Mouse (Mus musculus) urinary bladder, adult 2 months (tissue): ENCODE data around the gene Slc37a1. TPM values are rescaled to one million over a fixed set of nuclear protein-coding genes. Genes with fewer than 3 reads are reported as not detected.
A peak's percentile ranks its signal among the peaks of the same experiment; 100 is the strongest.
"Not testable (repeated sequence)": the region's sequence is repeated elsewhere in the genome, so short reads cannot be mapped to it uniquely, and the experiment has no call there.

ENCODE experiments used
- DNase-seq: peaks from one replicate; pipeline ENCODE4 v3.0.0; 2022; ENCODE audit warnings: low spot score
- polyA plus RNA-seq: library from polyadenylated mRNA; depleted of rRNA; stranded (reverse); fragments of >200 nt; gene quantifications from 2 replicates; pipeline ENCODE4 v1.2.3, GENCODE M21; 2012

Gene Slc37a1
- polyA plus RNA-seq, 1 experiment, result 11.7 TPM

- no peak for DNase-seq
Observed at GRCm38 (mm10) chr17:31349388-31349787, 62.8 kb downstream of the Slc37a1 start.

- no peak for DNase-seq
Observed at GRCm38 (mm10) chr17:31351984-31352383, 65.4 kb downstream of the Slc37a1 start.

DNA sequence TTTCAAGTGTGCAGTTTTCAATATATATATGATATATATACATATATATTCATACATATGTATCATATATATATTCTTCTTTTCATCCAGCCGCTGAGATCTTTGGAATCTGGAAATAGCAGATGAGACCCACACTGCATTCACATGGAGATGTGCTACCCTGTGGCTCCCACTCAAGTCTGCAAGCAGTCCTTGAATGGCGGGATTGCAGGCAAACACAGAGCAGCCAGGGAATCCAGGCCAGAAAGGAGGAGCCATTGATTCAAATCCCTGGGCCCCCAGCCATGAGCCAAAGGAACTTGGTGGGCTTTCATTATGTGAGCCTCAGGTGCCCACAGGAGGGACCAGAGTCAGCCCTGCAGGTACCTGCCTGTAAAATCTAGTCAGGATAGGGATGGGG is 66.7 kb downstream of the Slc37a1 start:
- DNase-seq, result no peak

- not testable (repeated sequence) for DNase-seq
Observed at GRCm38 (mm10) chr17:31354684-31355083, 68.1 kb downstream of the Slc37a1 start.

DNA sequence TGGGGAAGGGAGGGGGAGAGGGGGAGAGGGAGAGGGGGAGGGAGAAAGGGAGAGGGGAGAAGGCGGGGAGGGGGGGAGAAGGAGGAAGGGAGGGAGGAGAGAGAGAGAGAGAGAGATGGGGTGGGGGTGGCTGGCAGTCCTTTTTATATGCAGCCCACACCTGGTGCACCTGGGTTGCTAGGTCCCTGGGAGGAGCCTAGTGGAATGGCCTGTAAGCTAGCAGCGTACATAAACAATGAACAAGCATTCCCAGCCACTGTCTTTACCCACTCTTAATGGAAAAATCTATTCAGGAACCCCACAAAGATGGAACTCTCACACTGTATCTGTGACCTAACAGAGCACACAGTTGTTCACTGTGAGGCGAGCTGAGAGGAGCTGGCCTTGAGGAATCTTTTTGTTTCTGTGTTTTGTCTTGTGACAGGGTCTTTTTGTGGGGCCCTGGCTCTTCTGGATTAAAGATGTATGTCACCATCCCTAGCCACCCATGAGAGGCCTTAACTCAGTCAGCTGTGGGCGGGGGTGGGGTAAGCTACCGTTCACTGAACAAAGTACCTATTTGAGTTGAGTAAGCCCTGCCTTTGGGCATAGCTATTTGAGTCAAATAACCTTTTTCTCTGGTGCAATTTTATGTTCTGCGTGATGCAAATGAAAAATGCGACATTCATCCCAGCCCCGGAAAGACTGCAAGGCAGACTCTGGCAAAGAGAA is 69.4 kb downstream of the Slc37a1 start:
- no peak for DNase-seq

GRCm38 (mm10) chr17:31360582-31360981 is 74.0 kb downstream of the Slc37a1 start:
- no peak for DNase-seq

DNA sequence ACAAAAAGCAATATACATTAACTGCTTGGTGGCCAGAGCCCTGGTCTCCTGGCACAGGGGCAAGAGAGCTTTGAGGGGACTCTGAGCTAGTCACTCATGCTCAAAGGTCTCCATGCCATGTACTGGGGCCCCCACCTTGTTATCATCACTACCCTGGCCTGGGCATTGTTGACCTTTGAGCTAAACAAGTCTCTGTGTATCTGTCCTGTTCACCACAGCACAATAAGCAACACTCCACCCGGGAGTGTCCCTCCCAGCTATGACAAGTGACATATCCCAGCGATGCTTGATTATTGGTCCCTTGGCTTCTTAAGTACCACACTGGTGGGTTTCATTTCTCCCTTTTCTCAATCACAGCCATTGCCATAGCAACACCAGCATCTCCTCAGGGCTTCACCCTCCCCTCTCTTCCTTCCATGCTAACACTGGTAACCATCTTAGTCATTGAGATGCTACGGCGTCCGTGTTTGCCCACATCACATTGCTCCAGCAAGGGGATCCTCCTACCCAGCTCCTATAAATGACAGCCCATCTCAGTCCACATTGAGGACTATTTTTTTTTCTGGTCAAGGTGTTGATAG is 79.1 kb downstream of the Slc37a1 start:
- no peak for DNase-seq

- no peak for DNase-seq
Observed at GRCm38 (mm10) chr17:31370221-31370620, 83.6 kb downstream of the Slc37a1 start.

GRCm38 (mm10) chr17:31370931-31371330 is 84.3 kb downstream of the Slc37a1 start:
- DNase-seq, result no peak

DNA sequence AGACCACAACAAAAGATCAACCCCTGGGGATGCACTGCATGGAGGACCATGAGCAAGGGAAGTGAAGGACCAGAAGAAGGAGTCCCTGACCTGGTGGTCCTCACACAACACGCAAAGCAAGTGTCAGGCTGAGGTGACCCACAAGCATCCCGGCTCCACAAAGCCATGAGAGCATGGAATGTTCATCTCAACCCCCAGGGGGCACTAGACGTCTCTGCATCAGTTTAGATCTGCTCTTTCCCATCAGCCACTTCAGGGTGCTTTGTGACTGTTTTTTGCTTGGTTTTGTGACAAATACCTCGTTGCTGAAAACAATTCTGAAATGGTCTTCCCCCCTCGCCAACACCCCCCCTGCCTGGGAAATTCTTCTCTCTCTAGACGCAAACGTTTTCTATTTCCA is 91.4 kb downstream of the Slc37a1 start:
- DNase-seq, result no peak

DNA sequence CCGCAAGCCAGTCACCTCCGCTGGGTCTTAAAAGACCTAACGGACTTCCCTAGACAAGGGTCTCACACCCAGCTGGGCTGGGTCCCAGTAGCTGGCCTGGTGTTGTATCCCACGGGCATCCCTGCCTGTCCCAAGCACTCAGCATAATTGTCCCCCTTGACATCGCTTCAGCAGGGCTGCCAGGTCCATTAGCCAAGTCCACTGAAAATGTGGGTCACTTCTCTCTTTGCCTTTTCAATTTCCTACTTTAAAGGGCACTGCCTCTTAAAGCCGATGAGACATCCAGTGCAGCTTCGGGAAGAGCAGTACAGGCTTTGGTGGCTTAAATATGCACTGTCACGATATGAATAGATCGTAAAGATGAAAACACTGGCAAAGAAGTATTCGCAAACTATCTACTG is 91.8 kb downstream of the Slc37a1 start:
- DNase-seq, result no peak

GRCm38 (mm10) chr17:31379086-31379485 is 92.5 kb downstream of the Slc37a1 start:
- DNase-seq, result no peak

DNA sequence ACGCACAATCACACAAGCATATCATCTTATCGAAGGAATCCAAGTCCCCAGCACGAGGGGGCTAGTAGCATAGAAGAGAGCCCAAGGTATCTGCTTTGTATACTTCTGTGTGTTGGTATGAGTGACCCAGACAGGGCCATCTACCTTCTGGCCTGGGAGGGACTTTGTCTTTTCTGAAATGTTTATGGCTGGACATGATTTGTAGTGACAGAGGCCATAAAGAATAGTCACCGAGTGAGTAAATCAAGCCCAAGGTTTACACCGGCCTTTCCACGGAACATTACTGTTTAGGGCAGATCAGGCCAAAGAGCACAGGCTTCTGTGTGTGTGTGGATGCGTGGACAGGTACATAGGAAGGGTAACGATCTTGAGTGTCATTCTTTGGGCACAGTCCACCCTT is 93.3 kb downstream of the Slc37a1 start:
- no peak for DNase-seq

- no peak for DNase-seq
Observed at GRCm38 (mm10) chr17:31383320-31383719, 96.7 kb downstream of the Slc37a1 start.

DNA sequence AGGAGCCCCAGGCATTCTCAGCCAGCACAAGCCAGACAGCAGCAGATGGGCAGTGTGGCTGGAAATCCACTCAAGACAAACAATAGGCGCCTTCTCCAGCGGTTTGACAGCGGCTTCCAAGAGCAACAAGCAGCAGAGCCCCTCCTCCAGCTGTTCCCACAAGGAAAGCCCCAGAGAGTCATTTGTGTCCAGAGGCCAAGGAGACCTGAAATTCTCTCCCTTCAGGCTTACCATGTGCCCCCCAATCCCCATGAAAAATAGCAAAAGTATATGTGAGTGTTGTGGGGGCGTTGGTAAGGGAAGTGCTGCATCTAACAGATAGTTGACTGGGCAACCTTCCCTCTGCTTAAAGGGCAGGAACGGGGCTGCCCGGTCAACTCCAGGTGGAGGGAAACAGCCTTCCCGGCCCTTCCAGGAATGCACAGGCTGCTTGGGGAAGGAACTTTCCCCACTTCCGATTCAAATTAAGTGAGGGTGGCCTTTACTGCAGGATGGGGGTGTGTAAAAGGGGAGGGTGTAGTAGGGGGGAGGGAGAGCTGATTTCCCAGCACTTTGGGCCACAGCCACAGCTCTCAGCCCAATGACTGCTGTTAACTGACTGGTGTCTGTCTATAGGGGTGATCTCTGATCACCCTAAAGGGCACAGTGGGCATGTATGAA is 98.5 kb downstream of the Slc37a1 start:
- DNase-seq, result no peak

GRCm38 (mm10) chr17:31385671-31386665 is 99.4 kb downstream of the Slc37a1 start, which contains the start of gene Pde9a:
TSS of gene Pde9a (plus strand) at chr17:31386210.
- DNase-seq, result peak; percentile 58

GRCm38 (mm10) chr17:31386766-31387275 is 100.2 kb downstream of the Slc37a1 start:
- no peak for DNase-seq

DNA sequence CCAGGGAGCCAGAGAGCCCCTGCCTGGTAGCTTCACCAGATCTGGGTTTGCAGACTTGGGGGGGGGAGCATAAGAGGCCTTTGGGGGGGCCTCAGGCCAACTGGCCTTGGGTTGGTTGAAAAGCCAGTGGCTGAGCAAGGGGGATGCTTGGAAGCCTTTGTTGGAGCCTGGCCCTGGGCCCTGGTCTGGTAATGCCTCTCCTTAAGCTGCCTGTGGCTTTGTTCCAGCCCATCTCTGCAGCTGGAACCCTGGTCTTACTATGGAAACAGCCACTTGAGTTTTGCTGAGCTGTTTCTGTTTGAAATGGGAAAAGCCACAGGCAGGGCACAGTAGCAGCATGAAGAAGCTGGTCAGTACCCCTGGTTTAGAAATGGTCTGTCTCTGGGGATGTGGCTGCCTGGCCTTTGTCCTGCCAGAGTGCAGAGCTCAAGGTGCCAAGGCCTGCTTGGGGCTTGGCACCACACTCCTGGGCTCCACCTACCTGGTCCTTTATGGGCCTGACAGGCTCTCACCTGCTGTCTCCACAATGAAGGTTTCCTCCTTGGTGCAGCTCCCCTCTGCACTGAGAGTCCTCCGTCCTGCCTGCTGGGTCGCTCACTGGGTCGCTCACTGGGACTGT is 102.9 kb downstream of the Slc37a1 start:
- DNase-seq, result no peak

- DNase-seq, result no peak
Observed at GRCm38 (mm10) chr17:31391462-31391861, 104.9 kb downstream of the Slc37a1 start.

- DNase-seq, result no peak
Observed at GRCm38 (mm10) chr17:31392041-31392440, 105.4 kb downstream of the Slc37a1 start.

GRCm38 (mm10) chr17:31393811-31394210 is 107.2 kb downstream of the Slc37a1 start:
- no peak for DNase-seq
